Mouse (Mus musculus): Measurements from ENCODE around the gene Pate2.

The Pate2 gene

DNA sequence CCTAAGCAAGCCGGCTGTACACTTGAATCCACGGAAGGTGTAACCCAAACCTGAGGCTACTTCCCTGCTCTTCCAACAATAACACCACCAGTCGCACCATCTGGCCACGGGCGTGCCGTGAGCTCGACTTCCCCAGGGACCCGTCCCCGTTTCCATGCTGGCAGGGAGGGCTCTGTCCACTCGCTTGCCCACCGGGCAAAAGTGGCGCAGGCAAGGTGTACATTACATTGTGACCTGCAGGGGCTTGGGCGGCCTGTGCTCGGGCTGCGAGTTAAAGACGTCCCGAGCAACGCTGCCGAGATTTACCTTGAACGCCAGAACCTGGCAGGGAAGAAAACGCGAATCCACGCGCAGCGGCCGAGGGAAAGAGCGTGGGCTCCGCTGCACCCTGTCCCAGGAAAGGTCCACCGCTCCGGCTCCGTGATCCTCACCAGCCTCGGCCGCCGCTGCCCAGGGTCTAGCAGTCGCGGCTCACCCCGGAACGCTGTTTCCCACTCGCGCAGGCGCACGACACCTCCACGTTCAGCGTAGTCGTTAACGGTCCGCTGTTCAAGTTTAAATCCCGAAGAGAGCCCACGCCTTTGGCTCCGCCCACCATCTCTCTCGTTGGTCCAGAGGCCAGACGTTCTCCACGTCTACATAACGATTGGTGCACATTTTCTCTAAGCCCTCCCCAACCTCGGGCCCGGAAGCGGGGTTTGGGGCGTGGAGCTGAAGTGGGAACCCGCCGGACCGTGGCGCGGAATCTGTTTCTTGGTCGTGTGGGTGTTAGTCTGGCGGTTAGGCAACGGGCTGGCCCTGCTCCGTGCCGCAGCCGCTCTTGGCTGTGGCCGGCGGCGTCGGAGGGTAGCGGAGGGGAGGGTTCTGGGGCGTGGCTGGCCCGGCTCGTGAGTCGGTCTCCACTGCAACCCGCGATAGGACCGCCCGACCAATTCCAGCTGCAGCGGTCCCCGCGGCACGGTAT, at the start of gene Pate2, which contains the start of gene Hyls1:
Pate2 (plus strand) TSS at position 714 of the 964 bp plus-strand sequence.
Hyls1 (minus strand) TSS at position 828 of the 964 bp plus-strand sequence.
- peak; percentile 89 to 92 for DNase-seq

DNA sequence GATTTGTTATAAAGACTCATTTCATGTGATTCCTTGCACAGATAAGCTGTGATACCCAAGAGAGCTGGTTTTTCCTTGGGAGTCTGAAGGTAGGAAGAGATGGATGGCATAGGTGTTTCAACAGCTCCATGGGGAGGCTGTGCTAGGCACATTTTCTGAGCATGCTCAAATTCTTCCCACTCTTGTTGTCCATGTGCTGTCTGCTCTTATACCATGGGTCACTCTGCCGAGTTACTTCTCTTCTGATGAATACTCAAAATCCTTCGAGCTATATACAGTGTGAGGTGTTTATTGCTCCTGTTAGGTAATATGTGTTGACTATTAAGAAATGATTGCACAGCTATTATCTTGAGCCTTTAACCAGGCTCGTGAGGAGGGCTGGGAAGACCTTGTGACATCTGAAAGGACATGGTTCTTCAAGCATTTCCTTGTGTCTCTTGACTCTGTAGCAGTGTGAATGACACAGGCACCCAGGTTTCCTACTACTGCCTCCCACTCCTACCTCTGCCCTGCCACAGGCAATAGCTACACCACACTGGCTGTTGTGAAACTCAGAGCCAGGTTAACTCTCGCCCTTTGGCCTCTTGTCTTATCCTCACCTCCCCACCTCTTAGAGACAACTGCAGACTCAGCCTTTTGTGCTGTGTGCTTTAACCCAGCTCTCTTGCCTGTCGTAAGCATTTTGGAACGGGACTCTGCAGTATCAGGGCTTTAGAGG, 49.3 kb upstream of the Pate2 start:
- no peak for DNase-seq

DNA sequence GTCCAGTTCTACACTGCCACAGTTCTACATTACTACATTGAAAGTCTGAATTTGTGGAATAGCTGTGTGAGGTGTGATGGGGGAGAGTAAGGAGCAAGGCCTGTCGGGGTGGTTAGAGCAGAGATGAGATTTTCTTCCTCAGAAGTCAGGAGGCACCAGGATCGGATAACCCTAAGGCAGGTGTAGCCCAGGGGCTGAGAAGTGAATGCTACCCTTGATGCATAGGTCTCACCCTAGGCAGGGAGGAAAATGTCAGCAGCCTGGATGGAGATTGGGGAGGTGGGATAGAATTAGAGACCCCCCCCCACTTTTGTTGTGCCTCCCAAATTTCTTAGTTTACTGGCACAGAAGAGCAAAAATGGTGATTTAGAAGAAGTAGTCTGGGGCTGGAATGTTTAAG, 47.8 kb upstream of the Pate2 start:
- no peak for DNase-seq

DNA sequence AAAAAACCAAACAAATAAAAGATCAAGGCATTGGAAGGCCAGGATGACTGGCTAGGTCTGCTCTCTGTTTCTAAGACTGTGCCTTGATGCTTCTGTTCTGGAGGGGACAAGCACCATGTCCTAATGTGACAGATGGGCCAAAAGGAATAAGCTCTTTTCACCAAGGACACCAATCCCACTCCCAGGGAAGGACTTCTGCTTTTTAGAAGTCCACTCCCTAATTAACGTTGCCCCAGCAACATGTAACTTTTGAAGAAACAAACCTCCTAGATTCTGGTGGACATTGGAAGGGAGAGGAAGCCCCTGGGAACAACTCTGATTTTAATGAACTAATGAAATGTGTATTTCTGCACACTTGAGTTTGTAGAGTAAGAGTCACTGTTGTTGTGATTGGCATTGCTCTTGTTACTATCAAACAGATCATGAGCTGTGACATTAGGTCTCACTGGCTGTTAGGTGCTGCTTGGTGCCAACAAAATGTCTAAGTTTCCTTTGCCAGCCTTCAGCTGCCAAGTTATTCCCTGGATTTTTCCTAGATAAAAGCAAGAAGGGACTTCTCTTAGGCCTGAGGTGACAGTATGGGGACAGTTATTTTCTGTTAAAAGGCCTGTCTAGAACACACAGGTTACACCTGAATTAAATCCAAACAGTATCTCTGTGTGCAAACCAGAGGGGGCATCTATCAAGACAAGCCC, 47.1 kb upstream of the Pate2 start:
- no peak for DNase-seq

DNA sequence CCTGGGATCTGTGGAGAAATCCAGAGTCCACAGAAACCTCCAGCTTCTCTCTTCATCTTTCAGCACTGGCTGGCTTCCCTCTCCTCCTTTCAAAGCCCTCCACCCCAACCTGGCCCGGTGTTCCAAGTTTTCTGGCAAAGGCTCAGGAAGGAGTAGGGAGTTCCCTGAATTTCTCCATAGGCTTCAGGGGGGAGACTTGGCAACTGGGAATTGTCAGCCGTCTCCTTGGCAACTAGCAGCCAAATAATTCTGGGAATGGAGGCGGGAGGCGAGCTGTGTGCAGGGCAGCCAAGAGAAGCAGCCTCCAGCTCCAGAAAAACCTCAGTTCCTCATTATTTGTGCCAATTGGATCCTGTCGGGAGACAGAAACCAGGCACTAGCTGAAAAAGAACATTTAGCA, 46.5 kb upstream of the Pate2 start:
- no peak for DNase-seq

DNA sequence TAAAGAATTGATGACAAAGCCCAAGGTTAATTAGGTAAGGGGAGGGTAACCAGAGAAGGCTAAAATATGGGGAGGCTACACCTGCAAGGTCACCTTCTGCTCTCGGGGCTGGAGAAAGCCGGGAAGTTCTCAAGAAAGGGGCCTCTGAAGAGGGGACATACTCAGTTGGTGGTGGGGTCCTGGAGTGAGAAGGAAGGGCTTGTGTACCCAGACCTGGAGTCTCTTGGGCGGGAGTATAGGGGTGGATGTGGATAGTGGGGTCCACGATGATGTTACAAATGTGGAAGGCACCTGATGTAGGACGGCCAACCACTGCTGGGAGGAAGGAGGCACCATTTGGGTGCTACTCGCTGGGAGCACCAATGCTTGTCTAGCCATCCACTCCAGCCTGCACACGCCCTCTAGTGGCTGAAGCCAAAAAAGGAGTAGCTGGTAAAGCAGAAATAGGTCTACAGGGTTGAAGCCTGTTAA, 46.1 kb upstream of the Pate2 start:
- peak in 1 of 2 experiments; percentile 44 for DNase-seq

DNA sequence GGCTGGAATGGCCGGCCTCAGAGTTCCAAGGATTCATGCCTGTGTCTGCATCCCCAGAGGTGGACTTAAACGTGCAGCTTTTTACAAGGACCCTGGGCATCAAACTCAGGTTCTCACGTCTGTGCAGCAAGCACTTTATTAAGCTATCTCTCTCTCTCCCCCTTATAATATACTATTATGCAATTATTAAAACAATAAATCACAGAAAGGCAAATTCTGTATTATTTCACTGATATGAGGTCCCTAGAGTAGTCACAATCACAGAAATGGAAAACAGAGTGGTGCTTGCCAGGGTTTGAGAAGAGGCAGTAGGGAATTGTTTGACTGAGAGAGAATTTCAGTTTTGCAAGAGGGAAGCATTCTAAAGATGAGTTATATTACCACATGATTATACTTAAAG, 40.9 kb upstream of the Pate2 start:
- DNase-seq = no peak

DNA sequence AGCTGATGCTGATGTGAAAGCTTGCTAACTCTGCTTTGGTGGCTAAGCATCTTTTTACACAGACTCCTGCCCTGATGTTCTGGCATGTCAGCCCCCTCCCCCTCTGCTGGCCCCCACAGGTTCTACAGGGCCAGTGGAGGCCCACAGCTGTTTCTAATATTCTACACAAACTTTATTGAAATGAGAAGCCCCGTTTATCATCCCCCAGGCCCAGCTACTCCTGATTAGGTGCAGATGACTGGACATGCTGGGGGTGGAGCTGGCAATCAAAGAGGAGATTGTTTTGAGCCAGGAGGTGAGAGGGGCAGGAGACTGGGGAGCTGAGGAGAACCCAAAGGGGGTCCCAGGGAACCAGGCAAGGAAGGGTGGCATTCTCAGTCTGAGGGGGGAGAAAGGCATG, 40.3 kb upstream of the Pate2 start:
- no peak for DNase-seq

DNA sequence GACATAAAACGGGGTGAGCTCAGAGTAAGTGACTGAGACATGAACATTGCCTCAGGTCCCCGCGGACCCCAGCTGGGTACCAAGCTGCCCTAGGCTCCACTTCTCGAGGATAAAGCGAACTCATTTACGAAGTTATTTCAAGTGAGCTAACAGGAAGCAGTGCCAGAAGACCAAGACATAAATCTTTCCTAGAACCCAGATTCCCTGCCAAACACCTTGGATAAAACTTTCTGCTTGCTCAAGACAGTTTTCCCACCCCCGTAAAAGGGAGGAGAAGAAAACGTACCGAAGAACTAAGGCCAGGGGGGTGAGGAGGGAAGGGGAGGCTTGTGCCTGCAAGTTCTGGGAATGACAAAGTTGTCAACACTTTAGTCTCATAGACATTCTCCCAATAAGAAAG, 36.8 kb upstream of the Pate2 start:
- no peak for DNase-seq

DNA sequence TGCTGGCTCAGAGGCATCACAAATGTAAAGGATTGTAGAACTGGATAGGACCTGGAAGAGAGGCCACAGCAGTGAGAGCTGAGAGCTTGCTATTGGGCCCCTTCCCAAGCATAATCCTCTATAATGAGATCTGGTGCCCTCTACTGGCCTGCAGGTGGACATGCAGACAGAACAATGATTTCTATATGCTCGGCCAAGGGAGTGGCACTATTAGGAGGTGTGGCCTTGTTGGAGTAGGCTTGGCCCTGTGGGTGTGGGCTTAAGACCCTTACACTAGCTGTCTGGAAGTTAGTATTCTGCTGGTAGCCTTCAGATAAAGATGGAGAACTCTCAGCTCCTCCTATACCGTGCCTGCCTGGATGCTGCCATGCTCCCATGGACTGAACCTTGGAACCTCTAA, 35.0 kb upstream of the Pate2 start:
- peak in 1 of 2 experiments; percentile 35 for DNase-seq

DNA sequence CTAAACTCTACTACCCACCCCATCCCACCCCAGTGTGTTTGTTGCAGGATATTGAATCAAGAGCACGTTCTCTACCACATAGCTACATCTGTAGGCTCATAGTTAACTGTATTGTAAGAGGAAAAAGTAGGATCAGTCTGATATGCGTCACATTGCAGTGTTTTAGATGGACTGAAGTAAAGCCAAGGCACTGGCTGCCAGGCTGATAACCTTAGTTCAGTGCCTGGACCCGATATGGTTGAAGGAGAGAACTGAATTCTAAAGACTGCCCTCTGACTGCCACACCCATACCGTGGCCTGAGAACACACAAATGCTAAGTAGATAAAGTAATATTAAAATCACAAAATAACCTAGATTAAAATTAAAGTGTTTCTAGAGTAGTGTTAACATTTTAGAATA, 34.2 kb upstream of the Pate2 start:
- DNase-seq = no peak

DNA sequence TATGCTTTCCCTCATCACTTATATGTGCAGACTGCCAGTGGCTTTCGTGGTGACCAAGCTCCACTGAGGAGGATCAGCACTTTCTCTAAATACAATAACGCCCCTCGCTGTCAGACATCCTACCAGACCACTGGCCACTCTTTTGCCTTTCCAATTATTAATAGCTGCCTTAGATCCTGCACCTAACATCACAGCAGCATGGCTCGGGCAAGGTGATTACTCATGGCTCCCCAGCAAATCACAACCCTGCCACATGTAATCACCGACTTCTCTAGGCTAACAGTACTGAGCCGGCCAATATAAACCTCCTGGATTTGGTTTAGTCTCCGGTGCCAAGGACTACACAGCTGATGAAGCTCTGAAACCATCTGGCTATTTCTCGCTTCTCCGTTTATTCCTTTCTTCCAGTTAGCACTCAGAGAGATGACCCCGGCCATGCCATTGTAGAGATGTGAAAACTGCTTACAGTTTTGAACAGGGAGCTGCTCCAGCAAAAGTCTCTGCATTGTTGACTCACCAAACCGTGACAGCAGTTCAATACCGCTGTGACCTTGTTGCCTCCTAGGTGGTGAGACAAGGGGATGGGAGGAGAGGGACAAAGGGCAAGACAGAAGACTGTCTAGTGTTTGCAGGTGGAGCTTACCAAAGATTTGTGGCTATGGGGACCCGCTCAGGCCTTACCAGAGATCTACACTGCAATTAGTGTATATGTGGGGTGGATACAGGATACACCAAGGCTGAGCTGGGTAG, 30.9 kb upstream of the Pate2 start:
- no peak for DNase-seq

DNA sequence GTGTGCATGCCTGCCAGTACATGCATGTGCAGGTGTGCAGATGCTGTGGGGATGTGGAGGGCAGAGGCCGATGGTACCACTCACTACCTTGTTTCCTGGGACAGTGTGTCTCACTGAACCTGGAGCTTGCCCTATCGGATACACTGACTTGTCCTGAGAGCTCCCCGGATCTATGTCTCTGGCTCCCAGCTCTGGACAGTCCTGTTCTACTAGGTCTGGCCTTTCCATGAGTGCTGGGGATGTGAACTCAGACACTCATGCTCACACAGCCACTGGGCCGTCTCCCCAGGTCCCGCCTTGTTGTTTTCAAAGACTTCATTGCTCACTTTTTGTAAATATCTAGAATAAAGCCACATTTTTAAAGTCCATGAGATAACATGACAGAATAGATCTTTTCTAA, 29.1 kb upstream of the Pate2 start:
- no peak for DNase-seq

DNA sequence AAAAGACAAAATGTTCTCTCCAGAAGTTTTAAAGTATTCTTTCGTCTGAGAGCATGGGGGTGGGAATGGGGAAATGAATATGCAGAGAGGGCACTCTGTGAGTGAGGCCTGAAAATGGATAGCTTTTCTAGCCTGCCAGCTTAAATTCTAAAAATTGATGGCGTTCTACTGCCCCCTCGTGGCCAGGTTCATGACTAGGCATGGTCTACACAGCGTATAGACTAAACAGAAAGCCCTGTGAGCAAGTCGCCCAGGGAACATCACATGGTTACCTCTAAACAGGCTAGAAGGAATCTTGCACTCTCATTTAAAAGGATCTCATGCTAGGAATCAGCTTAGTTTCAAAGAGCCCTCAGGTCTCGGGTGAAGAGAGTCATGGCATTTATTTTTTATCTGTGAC, 28.6 kb upstream of the Pate2 start:
- peak; percentile 41 to 80 for DNase-seq

DNA sequence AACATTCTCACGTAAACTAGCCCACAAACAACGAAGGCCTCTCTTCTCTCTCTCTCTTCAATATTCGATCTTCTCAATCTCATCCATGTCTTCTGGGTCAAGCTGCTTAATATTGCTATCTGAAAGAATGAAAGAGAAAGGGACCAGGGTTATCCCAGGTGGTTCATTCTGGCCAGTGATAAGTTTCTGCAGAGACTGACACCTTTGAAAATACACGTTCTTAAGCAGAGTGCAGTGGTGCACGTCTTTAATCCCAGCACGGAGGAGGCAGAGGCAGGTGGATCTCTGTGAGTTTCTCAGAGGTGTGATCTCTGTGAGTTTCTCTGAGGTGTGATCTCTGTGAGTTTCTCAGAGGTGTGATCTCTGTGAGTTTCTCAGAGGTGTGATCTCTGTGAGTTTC, 28.1 kb upstream of the Pate2 start:
- DNase-seq = no peak

DNA sequence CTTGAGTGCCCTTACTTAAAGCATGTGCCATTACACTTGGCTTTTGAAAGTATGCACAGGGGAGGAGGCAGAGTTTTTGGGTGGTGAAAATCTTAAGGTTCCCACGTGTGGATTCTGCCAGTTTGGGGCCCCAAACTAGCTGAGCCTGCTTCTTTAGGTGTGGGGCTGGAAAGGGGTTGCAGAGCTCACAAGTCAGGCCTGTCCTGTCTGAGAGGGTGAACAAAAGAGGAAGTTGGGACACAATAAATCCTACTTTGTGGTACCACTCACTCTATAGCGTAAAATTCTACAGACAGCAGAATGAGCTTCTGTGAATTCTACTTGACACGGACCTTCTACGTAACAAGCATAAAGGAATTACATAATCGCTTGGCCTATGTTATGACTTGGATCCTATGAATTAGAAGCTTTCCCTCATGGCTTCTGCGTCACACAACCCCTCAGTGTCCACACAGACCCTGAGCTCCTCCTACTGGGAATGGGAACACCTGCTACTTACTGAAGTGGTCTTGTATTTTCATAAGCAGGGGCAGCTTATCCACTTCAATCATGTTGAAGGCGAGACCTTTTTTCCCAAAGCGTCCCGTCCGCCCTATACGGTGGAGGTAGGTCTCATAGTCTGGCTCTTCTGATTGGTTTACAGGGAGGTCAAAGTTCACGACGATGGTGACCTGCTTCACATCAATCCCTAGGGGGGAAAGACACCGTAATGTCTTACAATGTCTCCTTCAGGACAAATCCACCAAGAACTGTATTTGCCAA, 26.8 kb upstream of the Pate2 start:
- no peak for DNase-seq

DNA sequence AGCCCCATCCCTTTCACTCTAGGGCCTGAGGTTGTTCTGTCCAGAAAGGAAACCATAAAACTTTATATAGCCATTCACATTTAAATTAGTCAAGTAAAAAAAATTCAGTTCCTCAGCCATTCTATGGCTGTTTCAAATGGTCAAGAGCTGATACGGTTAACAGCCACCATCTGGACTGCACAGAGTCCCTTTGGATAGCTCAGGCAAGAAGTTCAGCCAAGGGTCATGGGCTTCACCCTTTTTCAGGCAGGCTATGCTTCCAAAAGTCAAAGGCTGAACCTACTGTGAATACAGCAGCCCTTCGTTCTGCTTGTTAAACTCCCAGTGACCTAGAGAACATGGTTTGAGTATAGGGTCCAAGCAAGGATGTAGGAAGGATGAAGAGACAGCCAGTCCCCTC, 25.4 kb upstream of the Pate2 start:
- DNase-seq = no peak

DNA sequence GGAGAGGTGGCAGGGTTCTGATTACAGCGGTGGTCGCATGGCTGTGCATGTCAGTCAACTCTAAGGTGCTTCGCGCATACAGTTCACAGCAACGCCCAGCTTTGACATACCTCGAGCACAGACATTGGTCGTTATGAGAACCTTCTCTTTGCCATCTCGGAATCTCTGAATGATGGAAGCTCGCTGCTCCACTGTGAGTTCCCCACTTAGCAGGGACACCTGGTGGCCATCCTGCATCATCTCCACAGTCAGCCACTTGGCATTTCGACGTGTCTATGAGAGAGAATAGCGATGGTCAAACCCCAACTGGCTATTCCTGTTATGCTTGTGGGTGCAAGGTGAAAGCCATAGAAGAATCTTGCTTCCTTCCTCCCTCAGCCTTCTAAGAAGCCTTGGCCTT, 24.4 kb upstream of the Pate2 start:
- DNase-seq = no peak

DNA sequence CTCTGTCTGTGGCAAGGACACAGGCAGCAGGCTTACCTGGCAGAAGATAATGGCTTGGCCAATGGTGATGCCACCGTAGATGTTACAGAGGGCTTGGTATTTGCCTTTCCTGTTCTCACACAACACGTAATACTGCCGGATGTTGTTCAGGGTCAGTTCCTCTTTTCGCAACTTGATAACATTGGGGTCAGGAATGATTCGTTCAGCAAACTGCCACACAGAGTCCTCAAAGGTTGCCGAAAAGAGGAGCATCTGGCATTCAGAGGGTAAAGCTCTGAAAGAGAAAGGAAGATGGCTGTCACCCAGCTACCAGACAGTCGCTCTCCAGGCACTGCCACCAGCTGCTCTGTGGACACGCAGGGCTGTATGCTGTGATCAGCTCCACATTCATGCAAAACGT, 23.3 kb upstream of the Pate2 start:
- DNase-seq = peak in 1 of 2 experiments; percentile 36

DNA sequence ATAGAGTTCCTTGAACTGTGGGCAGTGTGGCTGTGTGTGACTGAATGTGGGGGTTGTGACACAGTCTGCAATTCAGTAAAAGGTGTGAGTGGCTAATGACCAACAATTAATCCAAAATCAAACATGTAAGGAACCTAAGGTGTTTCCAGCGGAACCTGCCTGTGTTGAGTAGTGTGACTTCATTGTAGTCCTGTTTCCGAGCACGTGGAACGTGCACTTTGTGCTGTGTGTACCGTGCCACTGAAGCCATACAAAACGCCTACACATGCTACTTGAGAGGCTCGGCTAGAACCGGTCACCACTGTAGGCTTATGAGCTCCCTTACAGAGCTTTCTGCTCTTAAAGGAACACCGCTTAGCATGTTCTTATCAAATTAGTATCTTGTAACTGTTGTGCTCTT, 21.6 kb upstream of the Pate2 start:
- DNase-seq = no peak

DNA sequence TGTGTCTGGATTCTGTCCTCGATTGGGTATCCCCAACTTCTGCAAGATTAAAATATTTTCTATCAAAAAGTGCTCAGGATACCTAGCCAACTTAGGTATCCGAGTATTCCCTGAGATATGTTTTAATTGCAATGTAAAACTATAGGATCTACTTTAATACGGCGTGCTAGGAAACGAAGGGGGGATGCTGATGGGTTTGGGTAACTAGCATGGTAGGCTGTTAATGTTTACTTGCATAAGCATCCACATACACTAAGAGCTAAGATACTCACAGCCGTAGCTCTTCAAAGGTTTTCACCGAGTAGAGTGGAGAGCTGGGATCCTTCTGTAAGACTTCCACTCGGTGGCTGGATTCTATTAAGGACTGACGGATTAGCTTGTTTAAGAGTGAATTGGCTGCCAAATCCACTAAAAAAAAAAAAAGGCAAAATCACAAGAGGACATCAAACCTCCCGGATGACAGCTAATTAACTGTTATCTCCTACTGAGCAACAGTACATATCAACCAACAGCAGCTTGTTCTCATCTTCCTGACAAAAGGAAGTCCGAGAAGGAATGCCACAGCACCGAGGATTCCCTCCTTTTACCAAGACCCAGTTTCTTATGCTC, 13.5 kb upstream of the Pate2 start:
- DNase-seq = no peak
